Mouse (Mus musculus) limb, embryonic 11.5 days (tissue): Measurements from ENCODE around the gene Apobec2. TPM values are rescaled to one million over a fixed set of nuclear protein-coding genes. Genes with fewer than 3 reads are reported as not detected.

Source experiments
- ATAC-seq: fragments of 200-750 bp; cut with Nextera tagmentation; 2 replicates; pipeline ENCODE4 v1.8.0; 2017; ENCODE audit warnings: low read depth; ENCODE audit not compliant: insufficient number of reproducible peaks, low FRiP score, low TSS enrichment
- DNase-seq: peaks from one replicate; pipeline ENCODE4 v3.0.0-alpha.2; 2015; ENCODE audit warnings: low spot score
- H3K27ac ChIP-seq: fragments of 300-500 bp; sonication (generic); replicated peaks from 2 replicates; pipeline ENCODE4 v1.5.1; 2014; ENCODE audit warnings: low read depth, mild to moderate bottlenecking, low read length
- H3K27me3 ChIP-seq: fragments of 300-500 bp; sonication (generic); 2 replicates; pipeline ENCODE4 v1.6.1; 2014; ENCODE audit warnings: mild to moderate bottlenecking, low read length, mixed read lengths; ENCODE audit not compliant: control insufficient read depth, insufficient read depth
- H3K36me3 ChIP-seq: fragments of 300-500 bp; sonication (generic); 2 replicates; pipeline ENCODE4 v1.6.1; 2014; ENCODE audit warnings: mild to moderate bottlenecking, low read length, moderate library complexity, mixed read lengths; ENCODE audit not compliant: control insufficient read depth, insufficient read depth
- H3K4me1 ChIP-seq: fragments of 300-500 bp; sonication (generic); 2 replicates; pipeline ENCODE4 v1.6.1; 2014; ENCODE audit warnings: low read length, mixed read lengths; ENCODE audit not compliant: control insufficient read depth, insufficient read depth
- H3K4me2 ChIP-seq: fragments of 300-500 bp; sonication (generic); 2 replicates; pipeline ENCODE4 v1.6.1; 2014; ENCODE audit warnings: low read depth, mild to moderate bottlenecking, moderate library complexity; ENCODE audit not compliant: severe bottlenecking
- H3K4me3 ChIP-seq: fragments of 300-500 bp; sonication (generic); 2 replicates; pipeline ENCODE4 v1.5.1; 2014; ENCODE audit warnings: low read depth, low read length
- H3K9ac ChIP-seq: fragments of 300-500 bp; sonication (generic); 2 replicates; pipeline ENCODE4 v1.6.1; 2014; ENCODE audit warnings: mild to moderate bottlenecking, low read length
- H3K9me3 ChIP-seq: fragments of 300-500 bp; sonication (generic); 2 replicates; pipeline ENCODE4 v1.6.1; 2016; ENCODE audit warnings: low read length; ENCODE audit not compliant: control insufficient read depth
- WGBS: fragments of 180-500 bp; shearing (Covaris S2); extraction: QIAGEN DNeasy Blood & Tissue Kit; methylation state at CpG from one replicate; pipeline ENCODE4 v1.1.7; 2014; 5-methylcytosine and 5-hydroxymethylcytosine counted together
- polyA plus RNA-seq: library from polyadenylated mRNA; unstranded; fragments of >200 nt; fragmentation: Nextera tagmentation; extraction: Ambion mirVana; gene quantifications from 2 replicates; pipeline ENCODE4 v1.2.1, GENCODE M21; 2014

Gene Apobec2
- polyA plus RNA-seq, 1 experiment from 2014 or later = 1.5 TPM

- DNase-seq (no peak), ATAC-seq (no peak)
- Histone ChIP-seq H3K4me1 (no peaks in the 10 kb centered on the region), H3K9me3 (no peaks in the 10 kb centered on the region), H3K27me3 (no peaks in the 10 kb centered on the region), H3K36me3 (no peaks in the 10 kb centered on the region), H3K27ac (no peak overlapping the region), H3K4me2 (no peak overlapping the region), H3K4me3 (no peak overlapping the region), H3K9ac (no peak overlapping the region)
- 82% methylated on average over 13 of the region's 13 CpGs for WGBS
These were observed 25.4 kb upstream of the Apobec2 start for GRCm38 (mm10) chr17:48457971-48458653.

DNA sequence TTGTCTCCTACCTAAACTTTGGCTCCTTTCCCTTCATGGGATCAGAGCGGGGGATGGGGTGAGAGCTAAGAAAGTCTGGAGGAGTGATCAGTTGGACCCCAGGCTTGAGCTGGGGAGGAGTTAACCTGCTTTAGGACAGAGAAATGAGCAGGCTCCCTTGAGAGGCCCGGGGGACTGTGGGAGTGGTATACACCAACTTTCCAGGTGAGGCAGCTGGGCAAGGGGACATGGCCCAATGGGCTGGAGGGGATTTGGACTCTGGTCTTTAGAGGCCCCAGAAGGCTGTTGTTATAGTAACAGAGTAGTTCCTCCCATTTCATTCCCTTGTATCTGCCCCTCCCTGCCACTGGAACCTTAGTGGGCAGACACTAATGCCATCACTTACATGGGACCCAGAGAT is 23.2 kb upstream of the Apobec2 start:
- WGBS = 83% methylated on average over 2 of the region's 2 CpGs
- ATAC-seq = no peak

DNA sequence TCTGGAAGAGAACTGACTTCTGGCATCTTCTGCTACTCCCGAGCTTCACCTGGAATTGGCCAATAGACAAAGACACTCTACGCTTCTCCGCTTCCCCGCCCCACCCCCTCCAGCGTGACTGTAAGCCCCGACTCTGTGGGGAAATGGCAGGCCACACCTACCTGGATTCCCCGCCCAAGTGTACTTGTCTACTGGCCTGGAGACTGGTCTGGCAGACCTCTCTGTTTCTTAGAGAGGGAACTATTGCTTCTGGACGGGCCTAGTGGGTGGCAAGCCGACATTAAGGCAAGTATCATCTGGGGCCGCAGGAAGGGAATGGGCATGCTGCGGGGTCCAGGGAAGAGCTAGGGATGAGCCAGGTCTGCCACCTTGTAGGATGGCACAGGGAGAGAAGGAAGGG is 22.0 kb upstream of the Apobec2 start, which contains the start of gene Unc5cl:
Gene Unc5cl (plus strand): TSS at position 214 of the 400 bp plus-strand sequence.
- no peak within 1 kb of the TSS for H3K4me2 ChIP-seq
- no peak within 1 kb of the TSS for H3K27ac ChIP-seq
- WGBS = 66% methylated on average over 11 of the region's 11 CpGs
- ATAC-seq = no peak
- no peak within 1 kb of the TSS for H3K9ac ChIP-seq
- no peaks in the 10 kb centered on the region for H3K36me3 ChIP-seq
- no peak within 1 kb of the TSS for H3K4me3 ChIP-seq
- no peaks in the 10 kb centered on the region for H3K9me3 ChIP-seq
- no peak for DNase-seq
- no peaks in the 10 kb centered on the region for H3K27me3 ChIP-seq
- no peaks in the 10 kb centered on the region for H3K4me1 ChIP-seq

More for the DNA sequence above, 23.2 kb upstream of the Apobec2 start:
- Histone ChIP-seq H3K36me3 (no peaks in the 10 kb centered on the region), H3K4me1 (no peaks in the 10 kb centered on the region), H3K27me3 (no peaks in the 10 kb centered on the region), H3K9me3 (no peaks in the 10 kb centered on the region), H3K4me3 (no peak overlapping the region), H3K9ac (no peak overlapping the region), H3K4me2 (no peak overlapping the region), H3K27ac (no peak overlapping the region)
- DNase-seq = no peak

GRCm38 (mm10) chr17:48454190-48454589 is 21.5 kb upstream of the Apobec2 start:
- DNase-seq (no peak), ATAC-seq (no peak)
- H3K9me3 ChIP-seq = no peaks in the 10 kb centered on the region
- no peak overlapping the region for H3K9ac ChIP-seq
- H3K36me3 ChIP-seq = no peaks in the 10 kb centered on the region
- WGBS = 53% methylated on average over 7 of the region's 7 CpGs
- no peak overlapping the region for H3K27ac ChIP-seq
- no peaks in the 10 kb centered on the region for H3K4me1 ChIP-seq
- H3K27me3 ChIP-seq = no peaks in the 10 kb centered on the region
- H3K4me2 ChIP-seq = no peak overlapping the region
- H3K4me3 ChIP-seq = no peak overlapping the region

GRCm38 (mm10) chr17:48453489-48453888 is 20.8 kb upstream of the Apobec2 start:
- Histone ChIP-seq H3K27me3 (no peaks in the 10 kb centered on the region), H3K9ac (no peak overlapping the region), H3K4me1 (no peaks in the 10 kb centered on the region), H3K4me2 (no peak overlapping the region), H3K4me3 (no peak overlapping the region), H3K27ac (no peak overlapping the region), H3K36me3 (no peaks in the 10 kb centered on the region), H3K9me3 (no peaks in the 10 kb centered on the region)
- ATAC-seq (no peak), DNase-seq (no peak)
- WGBS = 75% methylated on average over 7 of the region's 7 CpGs

DNA sequence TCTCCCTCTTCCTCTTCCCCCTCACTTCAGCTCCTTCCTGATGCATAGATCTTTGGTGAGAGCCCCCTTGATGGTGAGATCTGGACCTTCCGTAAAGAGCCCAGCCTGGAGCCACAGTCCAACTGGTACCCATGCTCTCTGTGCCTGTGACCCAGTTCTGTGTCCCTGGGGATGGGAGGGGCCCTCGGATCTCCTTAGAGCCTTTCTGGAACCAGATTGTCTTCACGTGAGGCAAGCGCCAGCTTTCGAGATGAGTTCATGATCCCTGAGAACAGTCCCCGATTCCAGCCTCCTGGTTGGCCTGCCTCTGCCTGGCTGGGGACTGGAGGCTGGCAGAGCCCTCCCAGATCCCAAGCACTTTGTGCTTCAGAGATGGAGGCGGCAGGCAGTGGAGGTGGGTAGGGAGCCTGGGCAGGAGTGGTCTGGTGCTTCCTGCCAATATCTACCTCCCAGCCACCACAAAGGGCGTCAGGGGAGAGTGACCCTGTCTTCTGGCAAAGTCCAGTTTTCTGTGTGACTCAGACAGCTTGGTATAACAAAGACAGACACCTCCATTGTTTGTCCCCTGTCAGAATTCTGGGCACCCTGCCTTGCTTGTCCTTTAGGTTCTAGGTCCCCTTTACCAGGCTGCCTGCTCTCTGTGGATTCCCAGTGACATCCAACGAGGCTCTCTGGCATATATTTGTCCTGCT is 19.2 kb upstream of the Apobec2 start:
- H3K27ac ChIP-seq = no peak overlapping the region
- 79% methylated on average over 9 of the region's 9 CpGs for WGBS
- no peak overlapping the region for H3K4me2 ChIP-seq
- H3K4me1 ChIP-seq = no peaks in the 10 kb centered on the region
- H3K9ac ChIP-seq = no peak overlapping the region
- no peak overlapping the region for H3K4me3 ChIP-seq
- DNase-seq = no peak
- no peaks in the 10 kb centered on the region for H3K36me3 ChIP-seq
- ATAC-seq = no peak
- no peaks in the 10 kb centered on the region for H3K9me3 ChIP-seq
- H3K27me3 ChIP-seq = no peaks in the 10 kb centered on the region

- no peak within 1 kb of the TSS for H3K4me3 ChIP-seq
- WGBS = 55% methylated on average over 7 of the region's 7 CpGs
These were observed 18.6 kb upstream of the Apobec2 start, which contains the start of gene Tspo2 for GRCm38 (mm10) chr17:48451353-48451675. Gene Tspo2, minus strand, starts transcription at chr17:48451522.

GRCm38 (mm10) chr17:48450666-48451352 is 18.1 kb upstream of the Apobec2 start:
- no peaks in the 10 kb centered on the region for H3K4me1 ChIP-seq
- H3K27me3 ChIP-seq = no peaks in the 10 kb centered on the region
- 89% methylated on average over 13 of the region's 13 CpGs for WGBS
- H3K4me2 ChIP-seq = no peak overlapping the region
- H3K4me3 ChIP-seq = no peak overlapping the region
- no peak overlapping the region for H3K27ac ChIP-seq
- no peak overlapping the region for H3K9ac ChIP-seq
- ATAC-seq = no peak
- DNase-seq = no peak
- no peaks in the 10 kb centered on the region for H3K36me3 ChIP-seq
- no peaks in the 10 kb centered on the region for H3K9me3 ChIP-seq

More at GRCm38 (mm10) chr17:48451353-48451675, 18.6 kb upstream of the Apobec2 start, which contains the start of gene Tspo2:
- Histone ChIP-seq H3K4me2 (no peak within 1 kb of the TSS), H3K9me3 (no peaks in the 10 kb centered on the region), H3K4me1 (no peaks in the 10 kb centered on the region), H3K27me3 (no peaks in the 10 kb centered on the region), H3K36me3 (no peaks in the 10 kb centered on the region), H3K9ac (no peak within 1 kb of the TSS), H3K27ac (no peak within 1 kb of the TSS)
- DNase-seq (no peak), ATAC-seq (no peak)
